Mouse (Mus musculus) stomach, postnatal 0 days (tissue): ENCODE measurements around the gene Rplp1.

ENCODE experiments used
- CTCF ChIP-seq: IDR thresholded peaks from 2 replicates; pipeline ENCODE4 v1.5.1; 2016; ENCODE audit warnings: antibody characterized with exemption, low read depth, mild to moderate bottlenecking, moderate library complexity
- EP300 ChIP-seq: optimal IDR thresholded peaks from 2 replicates; pipeline ENCODE3; 2016; ENCODE audit warnings: antibody characterized with exemption

DNA sequence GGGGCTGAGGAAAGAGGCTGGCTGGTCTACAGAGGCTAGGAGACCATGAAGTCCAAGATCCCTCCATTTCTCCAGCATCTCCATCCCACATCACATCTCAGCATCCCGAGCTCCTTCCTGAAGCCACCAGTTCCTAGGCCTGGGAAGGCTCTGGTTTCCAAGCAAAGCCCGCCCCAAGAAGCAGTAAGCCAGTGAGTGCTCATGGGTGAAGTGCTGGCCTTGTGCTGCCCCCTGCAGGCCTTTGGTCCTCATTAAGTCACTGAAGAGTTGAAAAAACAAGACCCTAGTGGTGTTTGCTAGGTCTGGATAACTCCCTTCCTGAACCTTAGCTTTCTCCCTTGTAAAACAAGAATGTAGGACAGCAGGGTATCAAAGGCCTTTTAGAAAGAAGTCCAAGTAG is 35.5 kb downstream of the Rplp1 start:
- TF ChIP-seq CTCF (peak; percentile 81), EP300 (no peak)
